Comparison of ENCODE assay signal across 25 mouse cellular contexts in the genomic region with DNA sequence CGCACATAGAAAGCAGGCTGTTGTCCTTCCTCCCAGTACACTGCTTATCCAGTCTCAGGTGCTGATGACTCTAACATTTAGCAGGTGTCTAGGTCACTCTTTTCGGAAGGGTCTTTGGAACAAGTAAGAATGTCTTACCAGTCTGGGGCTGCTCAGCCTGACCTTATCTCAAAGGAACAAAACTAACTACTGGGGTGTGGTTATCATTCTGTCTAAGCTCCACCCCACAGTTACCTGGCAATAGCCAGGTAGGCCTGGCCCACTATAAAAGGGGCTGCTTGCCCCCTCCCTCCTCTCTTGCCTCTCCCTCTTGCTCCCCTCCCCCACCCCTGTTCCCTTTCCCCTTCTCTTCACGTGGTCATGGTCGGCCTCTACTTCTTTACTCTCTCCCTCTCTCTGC.
"Had no signal": no experiment of that assay in that cellular context is flagged by ENCODE, and none has a peak within 500 bp of the region (broad histone marks: within the 10 kb centered on the region; RNA-seq: fewer than 3 reads in every experiment).

No protein-coding gene starts in this region.

- H3K27me3 ChIP-seq: heart, embryonic 13.5 days; heart, embryonic 15.5 days; hindbrain, embryonic 13.5 days; hindbrain, embryonic 15.5 days; kidney, embryonic 15.5 days; limb, embryonic 13.5 days; limb, embryonic 15.5 days had no signal

- H3K4me2 ChIP-seq: heart, embryonic 11.5 days; heart, embryonic 13.5 days; heart, embryonic 15.5 days; hindbrain, embryonic 13.5 days; hindbrain, embryonic 15.5 days; kidney, embryonic 15.5 days; limb, embryonic 13.5 days; limb, embryonic 15.5 days had no signal

- DNase-seq: gastrocnemius, adult 2 months; gastrocnemius, postnatal 14 days; gastrocnemius, postnatal 36 days; heart, adult 11 months; heart, adult 2 months; heart, postnatal 14 days; heart, postnatal 36 days; kidney, adult 18-20 months; kidney, adult 9 months; kidney, postnatal 14 days; kidney, postnatal 36 days; layer of hippocampus, adult 9-11 months; layer of hippocampus, postnatal 36 days; left cerebral cortex, postnatal 4 days had no signal

- H3K4me3 ChIP-seq: gastrocnemius, adult 2 months; heart, adult 2 months; heart, embryonic 13.5 days; heart, embryonic 15.5 days; hindbrain, embryonic 13.5 days; hindbrain, embryonic 15.5 days; kidney, embryonic 15.5 days; limb, embryonic 13.5 days; limb, embryonic 15.5 days had no signal

- H3K9me3 ChIP-seq: heart, embryonic 13.5 days; heart, embryonic 15.5 days; hindbrain, embryonic 13.5 days; hindbrain, embryonic 15.5 days; kidney, embryonic 15.5 days; limb, embryonic 13.5 days; limb, embryonic 15.5 days had no signal

- H3K36me3 ChIP-seq: heart, embryonic 13.5 days; heart, embryonic 15.5 days; hindbrain, embryonic 13.5 days; hindbrain, embryonic 15.5 days; kidney, embryonic 15.5 days; limb, embryonic 13.5 days; limb, embryonic 15.5 days had no signal

- H3K4me1 ChIP-seq: heart, embryonic 13.5 days; heart, embryonic 15.5 days; hindbrain, embryonic 13.5 days; hindbrain, embryonic 15.5 days; kidney, embryonic 15.5 days; limb, embryonic 13.5 days; limb, embryonic 15.5 days had no signal

- ATAC-seq: hindbrain, postnatal 0 days had no signal

- H3K27ac ChIP-seq: gastrocnemius, adult 2 months; heart, adult 2 months; heart, embryonic 13.5 days; heart, embryonic 15.5 days; hindbrain, embryonic 13.5 days; hindbrain, embryonic 15.5 days; hindbrain, postnatal 0 days; kidney, embryonic 15.5 days; kidney, postnatal 0 days; limb, embryonic 13.5 days; limb, embryonic 15.5 days; liver, embryonic 14.5 days had no signal

- H3K9ac ChIP-seq: heart, embryonic 13.5 days; heart, embryonic 15.5 days; hindbrain, embryonic 13.5 days; hindbrain, embryonic 15.5 days; kidney, embryonic 15.5 days; limb, embryonic 13.5 days; limb, embryonic 15.5 days; liver, embryonic 14.5 days had no signal
